In genomic region chr6:125164672-125165327, GRCm38 (mm10) we compare ENCODE assay signal across 7 mouse cellular contexts. TPM values are rescaled to one million over a fixed set of nuclear protein-coding genes. Genes with fewer than 3 reads are reported as not detected.
A peak's percentile ranks its signal among the peaks of the same experiment; 100 is the strongest.
DNase-seq lines count a peak whose midpoint lies in the region; ATAC-seq and TF ChIP-seq lines count a peak whose summit lies in the region.

No protein-coding gene starts in this region.

- peaks cover 30% of the 10 kb centered on the region for H3K79me2 ChIP-seq in macrophage (ENCODE audit: inconsistent target)

- H3K4me1 ChIP-seq in ES-E14 (ENCODE audit: control insufficient read depth in 2 of 2, insufficient read depth in 2 of 2, low read length in 2 of 2, poor library complexity in 1 of 2) = peaks cover 0 to 16% of the 10 kb centered on the region in 2 experiments; a peak in 2 of 4 replicates

- H3K9me3 ChIP-seq in ES-E14 (ENCODE audit: control insufficient read depth, insufficient read depth, low read depth, low read length) = no peaks in the 10 kb centered on the region

- H3K27ac ChIP-seq in ES-E14 (ENCODE audit: insufficient read depth, low read depth, low read length, poor library complexity, severe bottlenecking) (peak overlapping the region; percentile 97), macrophage (peak overlapping the region; percentile 96)

- H3K36me3 ChIP-seq in ES-E14 (ENCODE audit: control insufficient read depth, insufficient read depth, low read length, poor library complexity, severe bottlenecking) (peaks cover 51% of the 10 kb centered on the region), macrophage (ENCODE audit: inconsistent target) (peaks cover 16% of the 10 kb centered on the region; the same call in 1 of the 2 replicates)

- ATAC-seq in erythroid progenitor cell, adult 5-6 weeks (replicated peaks; ENCODE audit: low FRiP score, poor library complexity, severe bottlenecking) = peak; percentile 39

- WGBS in macrophage (ENCODE audit: missing documents) = 1% methylated on average over 38 of the region's 39 CpGs

- DNase-seq in ES-E14 (ENCODE audit: low read depth, low spot score) = peak; percentile 77
- DNase-seq in adrenal gland, postnatal 36 days = peak; percentile 56 to 65
- DNase-seq in heart, postnatal 36 days = peak; percentile 54 to 67
- peak; percentile 44 to 45 for DNase-seq in layer of hippocampus, postnatal 36 days
- DNase-seq in skeletal muscle tissue, adult 2 months (ENCODE audit: low read depth, low spot score) = peak; percentile 82

- H3K4me3 ChIP-seq in ES-E14 (ENCODE audit: insufficient read depth in 1 of 2, low read depth in 1 of 2, low read length in 2 of 2, poor library complexity in 1 of 2, severe bottlenecking in 1 of 2) (peak overlapping the region; percentile 87 to 99), macrophage (ENCODE audit: inconsistent target) (peak overlapping the region; percentile 68)

- in situ Hi-C loops in ES-E14 (cut with MboI; ENCODE audit: low sequenced_read_pairs in 2 of 2, unreplicated experiment in 2 of 2) = no loop called here

- intact Hi-C loops in heart, postnatal 36 days (cut with DNase I) = loop anchor here (2.0 to 5.0 kb wide), 4 partner anchors 16 to 108 kb away; partner anchors contain the start of gene Nop2

- H3K9ac ChIP-seq in ES-E14 (ENCODE audit: insufficient read depth, low read depth, low read length, poor library complexity, severe bottlenecking) = peak overlapping the region; percentile 98

TF ChIP-seq in ES-E14, 5 proteins besides CTCF, POLR2A, EP300 and RAD21:
- TF ChIP-seq HCFC1 (IDR thresholded peaks at IDR 0.05; ENCODE audit: borderline replicate concordance, insufficient read depth, low read length) (0 out of 2 replicates have a peak, but pooled peaks have one; percentile 30), ZNF384 (IDR thresholded peaks at IDR 0.05; ENCODE audit: low read depth, low read length) (no peak)
TF ChIP-seq in ES-E14: peak in this region for 1.

RNA-seq across cellular contexts. Expression of gene Gapdh, which starts 1.5 kb away (rescaled TPM):
- 2,407 and 2,462 TPM in 2 replicates for total RNA-seq in ES-E14 (2012; rRNA removed)
- total RNA-seq in adrenal gland, postnatal 36 days (2021) = 1,000 to 10,000 TPM; 2,066 to 3,178 TPM
- total RNA-seq in erythroid progenitor cell, adult 5-6 weeks (2015; ENCODE audit: low replicate concordance) = 683 and 752 TPM in 2 replicates
- 153 and 228 TPM in 2 replicates for total RNA-seq in erythroid progenitor cell, adult 5-6 weeks (2017; ENCODE audit: low replicate concordance)
- total RNA-seq in heart, postnatal 36 days (2021) = 1,000 to 10,000 TPM; 4,473 to 4,723 TPM
- 1,000 to 10,000 TPM; 2,301 to 2,480 TPM for total RNA-seq in layer of hippocampus, postnatal 36 days (2021)
- total RNA-seq in macrophage (2018; cell fraction: chromatin; rRNA removed) = 100 to 1,000 TPM in 11 of 26 experiments, 10 to 100 TPM in 15; 34.0 to 280 (median 71.8) TPM
- 1,000 to 10,000 TPM in 24 of 26 experiments, 100 to 1,000 TPM in 2; 974 to 1,591 (median 1,191) TPM for total RNA-seq in macrophage (2018; cell fraction: cytosol; rRNA removed)
- 100 to 1,000 TPM; 129 to 513 (median 255) TPM for total RNA-seq in macrophage (2018; cell fraction: nucleus; rRNA removed)
- polyA plus RNA-seq in macrophage (2018) = 1,249 to 2,484 TPM (median 2,323 TPM) in 3 replicates

RNA-seq across cellular contexts. Expression of gene Iffo1, which starts 19.8 kb away (rescaled TPM):
- 15.1 and 16.5 TPM in 2 replicates for total RNA-seq in ES-E14 (2012; rRNA removed)
- total RNA-seq in adrenal gland, postnatal 36 days (2021) = 10 to 100 TPM; 18.4 to 21.8 TPM
- 5.9 and 11.5 TPM in 2 replicates for total RNA-seq in erythroid progenitor cell, adult 5-6 weeks (2015; ENCODE audit: low replicate concordance)
- 9.7 and 15.7 TPM in 2 replicates for total RNA-seq in erythroid progenitor cell, adult 5-6 weeks (2017; ENCODE audit: low replicate concordance)
- 1 to 10 TPM; 6.6 to 9.4 TPM for total RNA-seq in heart, postnatal 36 days (2021)
- total RNA-seq in layer of hippocampus, postnatal 36 days (2021) = 10 to 100 TPM; 67.5 to 68.9 TPM
- 100 to 1,000 TPM in 16 of 26 experiments, 10 to 100 TPM in 10; 28.7 to 216 (median 130) TPM for total RNA-seq in macrophage (2018; cell fraction: chromatin; rRNA removed)
- 10 to 100 TPM in 21 of 26 experiments, 1 to 10 TPM in 5; 5.2 to 23.5 (median 15.3) TPM for total RNA-seq in macrophage (2018; cell fraction: cytosol; rRNA removed)
- 100 to 1,000 TPM in 6 of 26 experiments, 10 to 100 TPM in 20; 19.8 to 149 (median 68.8) TPM for total RNA-seq in macrophage (2018; cell fraction: nucleus; rRNA removed)
- polyA plus RNA-seq in macrophage (2018) = 14.3 to 29.7 TPM (median 18.2 TPM) in 3 replicates

RNA-seq across cellular contexts. Expression of gene Ncapd2, which starts 26.7 kb away (rescaled TPM):
- total RNA-seq in ES-E14 (2012; rRNA removed) = 159 and 187 TPM in 2 replicates
- 10 to 100 TPM; 18.5 to 25.6 TPM for total RNA-seq in adrenal gland, postnatal 36 days (2021)
- 953 and 1,019 TPM in 2 replicates for total RNA-seq in erythroid progenitor cell, adult 5-6 weeks (2015; ENCODE audit: low replicate concordance)
- 924 and 1,011 TPM in 2 replicates for total RNA-seq in erythroid progenitor cell, adult 5-6 weeks (2017; ENCODE audit: low replicate concordance)
- 10 to 100 TPM; 20.8 to 25.3 TPM for total RNA-seq in heart, postnatal 36 days (2021)
- total RNA-seq in layer of hippocampus, postnatal 36 days (2021) = 10 to 100 TPM; 22.8 to 26.5 TPM
- total RNA-seq in macrophage (2018; cell fraction: chromatin; rRNA removed) = 10 to 100 TPM in 21 of 26 experiments, 1 to 10 TPM in 5; 2.6 to 80.6 (median 23.9) TPM
- 1 to 10 TPM; 2.7 to 8.8 (median 5.2) TPM for total RNA-seq in macrophage (2018; cell fraction: cytosol; rRNA removed)
- total RNA-seq in macrophage (2018; cell fraction: nucleus; rRNA removed) = 10 to 100 TPM in 15 of 26 experiments, 1 to 10 TPM in 11; 1.8 to 73.8 (median 10.6) TPM
- polyA plus RNA-seq in macrophage (2018) = 6.0 to 12.7 TPM (median 10.3 TPM) in 3 replicates

RNA-seq across cellular contexts. Expression of gene Mrpl51, which starts 26.8 kb away (rescaled TPM):
- total RNA-seq in ES-E14 (2012; rRNA removed) = 155 and 184 TPM in 2 replicates
- 100 to 1,000 TPM; 176 to 205 TPM for total RNA-seq in adrenal gland, postnatal 36 days (2021)
- 63.3 and 85.8 TPM in 2 replicates for total RNA-seq in erythroid progenitor cell, adult 5-6 weeks (2015; ENCODE audit: low replicate concordance)
- total RNA-seq in erythroid progenitor cell, adult 5-6 weeks (2017; ENCODE audit: low replicate concordance) = 64.1 and 65.3 TPM in 2 replicates
- 100 to 1,000 TPM; 308 to 334 TPM for total RNA-seq in heart, postnatal 36 days (2021)
- 10 to 100 TPM; 70.7 to 72.3 TPM for total RNA-seq in layer of hippocampus, postnatal 36 days (2021)
- 10 to 100 TPM in 14 of 26 experiments, 1 to 10 TPM in 12; 1.7 to 27.3 (median 11.0) TPM for total RNA-seq in macrophage (2018; cell fraction: chromatin; rRNA removed)
- total RNA-seq in macrophage (2018; cell fraction: cytosol; rRNA removed) = 10 to 100 TPM; 29.0 to 60.7 (median 46.8) TPM
- 10 to 100 TPM in 18 of 26 experiments, 1 to 10 TPM in 8; 3.9 to 26.7 (median 15.3) TPM for total RNA-seq in macrophage (2018; cell fraction: nucleus; rRNA removed)
- 32.5 to 47.9 TPM (median 40.8 TPM) in 3 replicates for polyA plus RNA-seq in macrophage (2018)

RNA-seq across cellular contexts. Expression of gene Nop2, which starts 33.1 kb away (rescaled TPM):
- total RNA-seq in ES-E14 (2012; rRNA removed) = 159 and 174 TPM in 2 replicates
- total RNA-seq in adrenal gland, postnatal 36 days (2021) = 10 to 100 TPM; 39.5 to 64.3 TPM
- 6.7 and 17.3 TPM in 2 replicates for total RNA-seq in erythroid progenitor cell, adult 5-6 weeks (2015; ENCODE audit: low replicate concordance)
- total RNA-seq in erythroid progenitor cell, adult 5-6 weeks (2017; ENCODE audit: low replicate concordance) = 5.7 and 8.9 TPM in 2 replicates
- 10 to 100 TPM; 20.3 to 21.0 TPM for total RNA-seq in heart, postnatal 36 days (2021)
- 10 to 100 TPM; 30.2 to 34.4 TPM for total RNA-seq in layer of hippocampus, postnatal 36 days (2021)
- total RNA-seq in macrophage (2018; cell fraction: chromatin; rRNA removed) = 10 to 100 TPM; 13.1 to 74.0 (median 27.4) TPM
- total RNA-seq in macrophage (2018; cell fraction: cytosol; rRNA removed) = 10 to 100 TPM; 10.6 to 23.4 (median 18.6) TPM
- 10 to 100 TPM; 10.7 to 60.1 (median 18.4) TPM for total RNA-seq in macrophage (2018; cell fraction: nucleus; rRNA removed)
- 15.3 to 47.0 TPM (median 23.8 TPM) in 3 replicates for polyA plus RNA-seq in macrophage (2018)

Comparison
In these comparisons a context has a peak if more than half of its experiments do, and no peak if none do; other contexts are left out.
1. Peak in every context shown above with its lines: DNase-seq, ATAC-seq, H3K4me3 ChIP-seq and H3K27ac ChIP-seq.